Mouse (Mus musculus) liver, embryonic 16.5 days (tissue): ENCODE results near the gene Ski. TPM values are rescaled to one million over a fixed set of nuclear protein-coding genes. Genes with fewer than 3 reads are reported as not detected.

Experiments
- ATAC-seq: fragments of 200-750 bp; cut with Nextera tagmentation; 2 replicates; pipeline ENCODE4 v1.8.0; 2017; ENCODE audit warnings: low read depth, mild to moderate bottlenecking, moderate number of reproducible peaks, moderate library complexity
- H3K27ac ChIP-seq: fragments of 300-500 bp; sonication (generic); 2 replicates; pipeline ENCODE4 v1.5.1; 2014; ENCODE audit warnings: mild to moderate bottlenecking, low read length
- H3K27me3 ChIP-seq: fragments of 300-500 bp; sonication (generic); 2 replicates; pipeline ENCODE4 v1.6.1; 2014; ENCODE audit warnings: low read depth, low read length, mixed read lengths; ENCODE audit not compliant: control insufficient read depth, insufficient read depth
- H3K36me3 ChIP-seq: fragments of 300-500 bp; sonication (generic); 2 replicates; pipeline ENCODE4 v1.6.1; 2014; ENCODE audit warnings: mild to moderate bottlenecking; ENCODE audit not compliant: control insufficient read depth, insufficient read depth
- H3K4me1 ChIP-seq: fragments of 300-500 bp; sonication (generic); 2 replicates; pipeline ENCODE4 v1.6.1; 2014; ENCODE audit warnings: low read depth, low read length, mixed read lengths; ENCODE audit not compliant: control insufficient read depth
- H3K4me2 ChIP-seq: fragments of 300-500 bp; sonication (generic); 2 replicates; pipeline ENCODE4 v1.6.1; 2014; ENCODE audit warnings: low read depth, low read length, mixed read lengths
- H3K4me3 ChIP-seq: fragments of 300-500 bp; sonication (generic); 2 replicates; pipeline ENCODE4 v1.5.1; 2014; ENCODE audit warnings: low read depth, mild to moderate bottlenecking, low read length
- H3K9ac ChIP-seq: fragments of 300-500 bp; sonication (generic); 2 replicates; pipeline ENCODE4 v1.6.1; 2014; ENCODE audit warnings: low read depth, low read length
- H3K9me3 ChIP-seq: fragments of 300-500 bp; sonication (generic); replicated peaks from 2 replicates; pipeline ENCODE4 v1.6.1; 2016; ENCODE audit warnings: low read length; ENCODE audit not compliant: control insufficient read depth
- WGBS: fragments of 180-500 bp; shearing (Covaris S2); extraction: QIAGEN DNeasy Blood & Tissue Kit; methylation state at CpG from one replicate; pipeline ENCODE4 v1.1.7; 2014; ENCODE audit not compliant: insufficient replicate concordance; 5-methylcytosine and 5-hydroxymethylcytosine counted together
- polyA plus RNA-seq: library from polyadenylated mRNA; unstranded; fragments of >200 nt; fragmentation: Nextera tagmentation; extraction: Ambion mirVana; gene quantifications from 2 replicates; pipeline ENCODE4 v1.2.1, GENCODE M21; 2015

Ski gene
- polyA plus RNA-seq, 1 experiment from 2014 or later, result 2.5 TPM

GRCm38 (mm10) chr4:155129132-155129917 lies 93.1 kb downstream of the Ski start:
- Histone ChIP-seq H3K27ac (no peak overlapping the region), H3K27me3 (no peaks in the 10 kb centered on the region), H3K4me1 (peaks cover 14% of the 10 kb centered on the region), H3K4me2 (no peak overlapping the region), H3K9me3 (no peaks in the 10 kb centered on the region), H3K36me3 (no peaks in the 10 kb centered on the region), H3K9ac (no peak overlapping the region), H3K4me3 (no peak overlapping the region)
- WGBS, result 79% methylated on average over 10 of the region's 10 CpGs
- ATAC-seq, result no peak

- no peaks in the 10 kb centered on the region for H3K36me3 ChIP-seq
- H3K27ac ChIP-seq, result no peak overlapping the region
- H3K27me3 ChIP-seq, result no peaks in the 10 kb centered on the region
- no peak overlapping the region for H3K4me3 ChIP-seq
- WGBS, result 73% methylated on average over 15 of the region's 15 CpGs
- ATAC-seq, result no peak
- peaks cover 14% of the 10 kb centered on the region for H3K4me1 ChIP-seq
- no peak overlapping the region for H3K9ac ChIP-seq
- no peak overlapping the region for H3K4me2 ChIP-seq
- H3K9me3 ChIP-seq, result no peaks in the 10 kb centered on the region
Measured at GRCm38 (mm10) chr4:155128411-155128810, 94.0 kb downstream of the Ski start.

GRCm38 (mm10) chr4:155126602-155127372 lies 95.6 kb downstream of the Ski start:
- Histone ChIP-seq H3K4me3 (no peak overlapping the region), H3K27me3 (no peaks in the 10 kb centered on the region), H3K4me1 (peaks cover 24% of the 10 kb centered on the region), H3K4me2 (no peak overlapping the region), H3K36me3 (no peaks in the 10 kb centered on the region), H3K27ac (no peak overlapping the region), H3K9ac (no peak overlapping the region), H3K9me3 (no peaks in the 10 kb centered on the region)
- WGBS, result 57% methylated on average over 7 of the region's 7 CpGs
- no peak for ATAC-seq

GRCm38 (mm10) chr4:155126194-155126593 lies 96.2 kb downstream of the Ski start:
- H3K9me3 ChIP-seq, result no peaks in the 10 kb centered on the region
- H3K4me3 ChIP-seq, result no peak overlapping the region
- 56% methylated on average over 5 of the region's 5 CpGs for whole genome bisulfite sequencing
- no peak overlapping the region for H3K4me2 ChIP-seq
- H3K9ac ChIP-seq, result no peak overlapping the region
- no peaks in the 10 kb centered on the region for H3K36me3 ChIP-seq
- no peaks in the 10 kb centered on the region for H3K27me3 ChIP-seq
- no peak overlapping the region for H3K27ac ChIP-seq
- peaks cover 30% of the 10 kb centered on the region for H3K4me1 ChIP-seq
- no peak for ATAC-seq

- Histone ChIP-seq H3K4me3 (no peak overlapping the region), H3K27ac (no peak overlapping the region), H3K4me1 (peaks cover 39% of the 10 kb centered on the region), H3K9me3 (no peaks in the 10 kb centered on the region), H3K36me3 (no peaks in the 10 kb centered on the region), H3K9ac (no peak overlapping the region), H3K4me2 (no peak overlapping the region), H3K27me3 (no peaks in the 10 kb centered on the region)
- WGBS, result 11% methylated on average over 7 of the region's 7 CpGs
- ATAC-seq, result peak; percentile 37
Measured at GRCm38 (mm10) chr4:155125310-155125709, 97.1 kb downstream of the Ski start.

- no peaks in the 10 kb centered on the region for H3K27me3 ChIP-seq
- H3K9me3 ChIP-seq, result no peaks in the 10 kb centered on the region
- H3K9ac ChIP-seq, result no peak overlapping the region
- no peaks in the 10 kb centered on the region for H3K36me3 ChIP-seq
- H3K27ac ChIP-seq, result no peak overlapping the region
- ATAC-seq, result no peak
- H3K4me2 ChIP-seq, result no peak overlapping the region
- H3K4me3 ChIP-seq, result no peak overlapping the region
- peaks cover 46% of the 10 kb centered on the region for H3K4me1 ChIP-seq
- WGBS, result 86% methylated on average over 9 of the region's 9 CpGs
Measured at GRCm38 (mm10) chr4:155123868-155124534, 98.4 kb downstream of the Ski start.

- H3K9ac ChIP-seq, result no peak overlapping the region
- H3K4me1 ChIP-seq, result peaks cover 49% of the 10 kb centered on the region
- no peak for ATAC-seq
- no peak overlapping the region for H3K27ac ChIP-seq
- no peaks in the 10 kb centered on the region for H3K36me3 ChIP-seq
- WGBS, result 51% methylated on average over 16 of the region's 16 CpGs
- no peak overlapping the region for H3K4me2 ChIP-seq
- H3K9me3 ChIP-seq, result no peaks in the 10 kb centered on the region
- H3K27me3 ChIP-seq, result no peaks in the 10 kb centered on the region
- no peak overlapping the region for H3K4me3 ChIP-seq
Measured at GRCm38 (mm10) chr4:155122444-155123040, 99.8 kb downstream of the Ski start.

- Histone ChIP-seq H3K4me2 (no peak overlapping the region), H3K27me3 (no peaks in the 10 kb centered on the region), H3K36me3 (no peaks in the 10 kb centered on the region), H3K4me1 (peaks cover 55% of the 10 kb centered on the region), H3K27ac (no peak overlapping the region; the same call in 1 of the 2 replicates), H3K9ac (no peak overlapping the region), H3K9me3 (no peaks in the 10 kb centered on the region), H3K4me3 (no peak overlapping the region)
- 68% methylated on average over 6 of the region's 6 CpGs for whole genome bisulfite sequencing
- no peak for ATAC-seq
Measured at GRCm38 (mm10) chr4:155121915-155122443, 100.4 kb downstream of the Ski start.
